Mouse (Mus musculus): ENCODE data around the gene Olfr1264.

DNA sequence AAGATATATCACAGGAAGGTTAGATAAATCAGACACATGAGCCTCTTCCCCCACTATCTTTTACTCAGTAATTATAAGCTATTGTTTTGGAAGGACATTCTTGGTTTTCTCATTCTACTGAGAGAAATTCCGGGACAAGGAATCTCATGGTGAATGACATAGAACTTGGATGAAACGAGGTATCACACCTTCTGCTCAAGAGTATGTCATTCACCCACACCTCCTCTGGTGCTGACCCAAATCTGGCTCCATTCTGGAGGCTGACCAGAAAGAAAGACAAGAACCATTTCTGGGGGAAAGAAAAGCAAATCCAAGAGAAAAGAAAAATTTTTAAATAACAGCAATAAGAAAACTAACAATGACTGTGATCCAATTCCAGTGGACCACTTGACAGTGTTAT, 44.7 kb upstream of the Olfr1264 start:
- no peak for TF ChIP-seq CTCF (IDR thresholded peaks at IDR 0.05; ENCODE audit: extremely low read depth, insufficient read depth, low read length)
- TF ChIP-seq POLR2A (IDR thresholded peaks at IDR 0.05; ENCODE audit: extremely low read depth, insufficient read depth, low read length), result no peak

All from cortical plate, adult 2 months (tissue).